Mouse (Mus musculus): ENCODE data around the gene Grhl1. TPM values are rescaled to one million over a fixed set of nuclear protein-coding genes. Genes with fewer than 3 reads are reported as not detected.

The Grhl1 gene
- polyA plus RNA-seq, 1 experiment, result 11.0 TPM

DNA sequence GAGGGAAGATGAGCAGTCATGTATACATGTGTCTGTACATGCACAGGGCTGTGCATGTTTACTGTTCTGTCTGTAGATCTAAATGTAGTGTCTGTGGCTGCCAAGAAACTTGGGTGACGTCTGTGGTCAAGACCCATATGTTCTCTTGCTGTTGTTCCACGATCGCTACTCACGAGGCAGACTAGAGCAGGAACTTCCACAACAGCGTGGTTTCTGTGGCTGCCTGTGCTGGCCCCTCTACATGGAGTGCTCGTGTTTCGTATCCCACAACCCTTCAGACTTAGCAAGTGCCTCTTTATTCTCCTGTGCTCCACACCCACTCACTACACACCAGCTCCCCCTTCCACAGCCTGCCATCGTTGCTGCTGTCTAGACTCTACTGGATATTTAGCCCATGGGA is 24.4 kb upstream of the Grhl1 start:
- Histone ChIP-seq H3K9me3 (replicated peaks; ENCODE audit: control insufficient read depth, insufficient read depth, low read length, poor library complexity, severe bottlenecking) (no peaks in the 10 kb centered on the region), H3K27ac (ENCODE audit: insufficient read depth, low read length) (no peak overlapping the region), H3K27me3 (ENCODE audit: control insufficient read depth, insufficient read depth, low read length, poor library complexity, severe bottlenecking) (no peaks in the 10 kb centered on the region), H3K4me1 (ENCODE audit: control insufficient read depth, insufficient read depth, low read length) (no peaks in the 10 kb centered on the region), H3K9ac (ENCODE audit: low read depth, poor library complexity, severe bottlenecking) (no peak overlapping the region), H3K4me3 (ENCODE audit: low read depth, low read length) (no peak overlapping the region), H3K36me3 (ENCODE audit: control insufficient read depth, insufficient read depth, low read length, poor library complexity, severe bottlenecking) (no peaks in the 10 kb centered on the region)
- no peak for TF ChIP-seq POLR2A (IDR thresholded peaks at IDR 0.05; ENCODE audit: insufficient read depth, low read length)
- no peak for TF ChIP-seq CTCF (IDR thresholded peaks at IDR 0.05; ENCODE audit: low read depth, low read length)
- TF ChIP-seq EP300 (IDR thresholded peaks at IDR 0.05; ENCODE audit: insufficient read depth, low read depth, low read length), result no peak

GRCm38 (mm10) chr12:24548885-24549284 is 23.2 kb upstream of the Grhl1 start:
- Histone ChIP-seq H3K4me3 (ENCODE audit: low read depth, low read length) (no peak overlapping the region), H3K9me3 (replicated peaks; ENCODE audit: control insufficient read depth, insufficient read depth, low read length, poor library complexity, severe bottlenecking) (no peaks in the 10 kb centered on the region), H3K4me1 (ENCODE audit: control insufficient read depth, insufficient read depth, low read length) (no peaks in the 10 kb centered on the region), H3K36me3 (ENCODE audit: control insufficient read depth, insufficient read depth, low read length, poor library complexity, severe bottlenecking) (no peaks in the 10 kb centered on the region), H3K27ac (ENCODE audit: insufficient read depth, low read length) (no peak overlapping the region), H3K9ac (ENCODE audit: low read depth, poor library complexity, severe bottlenecking) (no peak overlapping the region), H3K27me3 (ENCODE audit: control insufficient read depth, insufficient read depth, low read length, poor library complexity, severe bottlenecking) (no peaks in the 10 kb centered on the region)
- TF ChIP-seq POLR2A (IDR thresholded peaks at IDR 0.05; ENCODE audit: insufficient read depth, low read length) (no peak), EP300 (IDR thresholded peaks at IDR 0.05; ENCODE audit: insufficient read depth, low read depth, low read length) (no peak), CTCF (IDR thresholded peaks at IDR 0.05; ENCODE audit: low read depth, low read length) (no peak)

DNA sequence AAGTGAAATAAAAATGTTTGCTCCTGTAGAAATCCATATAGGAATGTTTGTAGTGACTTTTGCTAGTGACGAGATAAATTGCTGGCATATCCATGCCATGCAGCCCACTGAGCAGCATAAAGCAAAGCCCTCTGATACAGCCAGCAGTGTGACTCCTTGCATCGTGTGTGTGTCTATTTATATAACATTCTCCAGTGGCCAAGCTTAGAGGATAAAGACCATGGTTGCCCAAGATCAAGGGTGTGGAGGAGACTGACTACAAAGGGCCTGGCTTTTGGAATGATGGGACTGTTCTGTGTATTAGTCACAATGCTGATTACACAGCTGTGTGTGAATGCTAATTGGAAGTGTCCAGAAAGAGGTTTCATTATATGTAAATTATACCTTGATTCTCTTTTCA is 19.6 kb upstream of the Grhl1 start:
- Histone ChIP-seq H3K9me3 (replicated peaks; ENCODE audit: control insufficient read depth, insufficient read depth, low read length, poor library complexity, severe bottlenecking) (no peaks in the 10 kb centered on the region), H3K27me3 (ENCODE audit: control insufficient read depth, insufficient read depth, low read length, poor library complexity, severe bottlenecking) (no peaks in the 10 kb centered on the region), H3K36me3 (ENCODE audit: control insufficient read depth, insufficient read depth, low read length, poor library complexity, severe bottlenecking) (no peaks in the 10 kb centered on the region), H3K4me3 (ENCODE audit: low read depth, low read length) (no peak overlapping the region), H3K27ac (ENCODE audit: insufficient read depth, low read length) (no peak overlapping the region), H3K9ac (ENCODE audit: low read depth, poor library complexity, severe bottlenecking) (no peak overlapping the region), H3K4me1 (ENCODE audit: control insufficient read depth, insufficient read depth, low read length) (no peaks in the 10 kb centered on the region)
- TF ChIP-seq POLR2A (IDR thresholded peaks at IDR 0.05; ENCODE audit: insufficient read depth, low read length), result no peak
- TF ChIP-seq CTCF (IDR thresholded peaks at IDR 0.05; ENCODE audit: low read depth, low read length), result no peak
- no peak for TF ChIP-seq EP300 (IDR thresholded peaks at IDR 0.05; ENCODE audit: insufficient read depth, low read depth, low read length)

DNA sequence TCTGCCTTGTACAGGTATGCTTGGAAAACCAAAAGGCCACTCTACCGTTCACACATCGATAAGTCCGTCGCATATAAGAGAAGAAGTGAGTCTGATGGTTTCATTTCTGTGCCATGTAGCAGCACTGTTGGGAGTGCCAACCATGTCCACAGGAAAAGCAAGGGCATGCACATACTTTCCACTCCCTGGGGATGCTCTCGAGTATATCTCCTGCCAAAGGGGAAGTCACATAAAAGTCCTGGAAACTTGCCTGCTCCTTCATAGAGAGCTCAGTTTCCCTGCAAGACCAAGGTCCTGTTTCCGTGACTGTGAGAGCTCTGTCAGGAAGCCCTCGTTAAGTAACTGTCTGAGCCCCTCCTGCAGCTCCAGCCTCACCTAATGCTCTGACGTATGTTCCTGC is 16.1 kb upstream of the Grhl1 start:
- H3K27me3 ChIP-seq (ENCODE audit: control insufficient read depth, insufficient read depth, low read length, poor library complexity, severe bottlenecking), result no peaks in the 10 kb centered on the region
- no peaks in the 10 kb centered on the region for H3K36me3 ChIP-seq (ENCODE audit: control insufficient read depth, insufficient read depth, low read length, poor library complexity, severe bottlenecking)
- no peak overlapping the region for H3K4me3 ChIP-seq (ENCODE audit: low read depth, low read length)
- no peaks in the 10 kb centered on the region for H3K9me3 ChIP-seq (replicated peaks; ENCODE audit: control insufficient read depth, insufficient read depth, low read length, poor library complexity, severe bottlenecking)
- no peak overlapping the region for H3K9ac ChIP-seq (ENCODE audit: low read depth, poor library complexity, severe bottlenecking)
- H3K4me1 ChIP-seq (ENCODE audit: control insufficient read depth, insufficient read depth, low read length), result no peaks in the 10 kb centered on the region
- TF ChIP-seq EP300 (IDR thresholded peaks at IDR 0.05; ENCODE audit: insufficient read depth, low read depth, low read length) (no peak), CTCF (IDR thresholded peaks at IDR 0.05; ENCODE audit: low read depth, low read length) (no peak), POLR2A (IDR thresholded peaks at IDR 0.05; ENCODE audit: insufficient read depth, low read length) (no peak)
- no peak overlapping the region for H3K27ac ChIP-seq (ENCODE audit: insufficient read depth, low read length)

DNA sequence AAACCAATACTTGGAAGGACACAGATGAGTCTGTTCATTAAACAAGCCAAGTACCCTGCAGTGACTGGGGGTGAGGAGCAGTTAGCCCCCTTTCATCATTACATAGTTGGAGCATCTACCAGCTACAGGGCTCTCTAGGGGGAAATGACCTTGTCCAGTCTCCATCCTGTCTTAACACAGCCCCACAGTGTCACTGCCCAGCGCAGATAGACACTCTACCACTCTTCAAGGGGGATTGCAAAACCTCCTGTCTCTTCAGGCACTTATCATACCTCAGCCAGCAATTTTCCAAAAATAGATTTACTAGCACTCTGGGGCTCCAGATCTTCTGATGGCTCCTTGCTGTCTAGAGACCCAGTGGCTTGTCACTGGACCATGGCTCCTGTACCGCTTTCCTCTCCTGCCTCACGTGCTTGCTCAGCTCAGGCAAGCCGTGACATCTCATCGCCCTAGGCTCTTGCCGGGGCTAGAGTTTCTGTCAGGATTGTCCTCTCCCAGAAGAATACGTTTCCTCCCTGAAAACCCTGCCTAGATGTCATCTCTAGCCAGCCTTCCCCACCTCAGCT is 8.6 kb upstream of the Grhl1 start:
- Histone ChIP-seq H3K9ac (ENCODE audit: low read depth, poor library complexity, severe bottlenecking) (no peak overlapping the region), H3K36me3 (ENCODE audit: control insufficient read depth, insufficient read depth, low read length, poor library complexity, severe bottlenecking) (no peaks in the 10 kb centered on the region)

DNA sequence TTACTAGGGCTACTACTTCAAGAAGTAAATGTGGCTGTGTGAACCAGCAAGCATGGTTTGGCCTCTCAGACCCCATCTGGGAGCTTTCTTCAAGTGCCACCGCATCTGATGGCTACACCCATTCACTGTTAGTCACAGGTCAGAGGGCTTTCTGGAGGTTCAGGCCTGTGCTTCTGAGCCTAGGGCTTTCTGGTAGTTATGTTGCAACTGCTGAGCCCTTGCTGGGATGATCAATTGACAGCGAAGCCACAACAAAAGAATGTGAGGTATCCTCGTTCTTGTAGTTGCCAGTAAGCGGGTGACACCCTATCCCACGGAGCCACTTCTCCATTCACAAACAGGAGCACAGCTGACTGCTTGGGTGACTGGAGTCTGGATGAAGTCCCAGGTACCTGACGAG is 6.8 kb upstream of the Grhl1 start:
- H3K27me3 ChIP-seq (ENCODE audit: control insufficient read depth, insufficient read depth, low read length, poor library complexity, severe bottlenecking), result no peaks in the 10 kb centered on the region
- no peak overlapping the region for H3K27ac ChIP-seq (ENCODE audit: insufficient read depth, low read length)
- no peak overlapping the region for H3K9ac ChIP-seq (ENCODE audit: low read depth, poor library complexity, severe bottlenecking)
- no peaks in the 10 kb centered on the region for H3K36me3 ChIP-seq (ENCODE audit: control insufficient read depth, insufficient read depth, low read length, poor library complexity, severe bottlenecking)
- no peaks in the 10 kb centered on the region for H3K4me1 ChIP-seq (ENCODE audit: control insufficient read depth, insufficient read depth, low read length)
- no peak overlapping the region for H3K4me3 ChIP-seq (ENCODE audit: low read depth, low read length)
- H3K9me3 ChIP-seq (replicated peaks; ENCODE audit: control insufficient read depth, insufficient read depth, low read length, poor library complexity, severe bottlenecking), result no peaks in the 10 kb centered on the region
- TF ChIP-seq POLR2A (IDR thresholded peaks at IDR 0.05; ENCODE audit: insufficient read depth, low read length), result no peak
- TF ChIP-seq EP300 (IDR thresholded peaks at IDR 0.05; ENCODE audit: insufficient read depth, low read depth, low read length), result no peak
- TF ChIP-seq CTCF (IDR thresholded peaks at IDR 0.05; ENCODE audit: low read depth, low read length), result no peak

More for the DNA sequence above, 8.6 kb upstream of the Grhl1 start:
- H3K9me3 ChIP-seq (replicated peaks; ENCODE audit: control insufficient read depth, insufficient read depth, low read length, poor library complexity, severe bottlenecking), result no peaks in the 10 kb centered on the region
- H3K4me1 ChIP-seq (ENCODE audit: control insufficient read depth, insufficient read depth, low read length), result no peaks in the 10 kb centered on the region
- no peaks in the 10 kb centered on the region for H3K27me3 ChIP-seq (ENCODE audit: control insufficient read depth, insufficient read depth, low read length, poor library complexity, severe bottlenecking)
- H3K4me3 ChIP-seq (ENCODE audit: low read depth, low read length), result no peak overlapping the region
- TF ChIP-seq CTCF (IDR thresholded peaks at IDR 0.05; ENCODE audit: low read depth, low read length) (no peak), POLR2A (IDR thresholded peaks at IDR 0.05; ENCODE audit: insufficient read depth, low read length) (no peak), EP300 (IDR thresholded peaks at IDR 0.05; ENCODE audit: insufficient read depth, low read depth, low read length) (no peak)
- no peak overlapping the region for H3K27ac ChIP-seq (ENCODE audit: insufficient read depth, low read length)
